Mouse (Mus musculus): Measurements from ENCODE around the gene Nfam1. TPM values are rescaled to one million over a fixed set of nuclear protein-coding genes. Genes with fewer than 3 reads are reported as not detected.
A peak's percentile ranks its signal among the peaks of the same experiment; 100 is the strongest.

Nfam1 gene
- polyA plus RNA-seq, 1 experiment from 2014 or later: 7.4 TPM

DNA sequence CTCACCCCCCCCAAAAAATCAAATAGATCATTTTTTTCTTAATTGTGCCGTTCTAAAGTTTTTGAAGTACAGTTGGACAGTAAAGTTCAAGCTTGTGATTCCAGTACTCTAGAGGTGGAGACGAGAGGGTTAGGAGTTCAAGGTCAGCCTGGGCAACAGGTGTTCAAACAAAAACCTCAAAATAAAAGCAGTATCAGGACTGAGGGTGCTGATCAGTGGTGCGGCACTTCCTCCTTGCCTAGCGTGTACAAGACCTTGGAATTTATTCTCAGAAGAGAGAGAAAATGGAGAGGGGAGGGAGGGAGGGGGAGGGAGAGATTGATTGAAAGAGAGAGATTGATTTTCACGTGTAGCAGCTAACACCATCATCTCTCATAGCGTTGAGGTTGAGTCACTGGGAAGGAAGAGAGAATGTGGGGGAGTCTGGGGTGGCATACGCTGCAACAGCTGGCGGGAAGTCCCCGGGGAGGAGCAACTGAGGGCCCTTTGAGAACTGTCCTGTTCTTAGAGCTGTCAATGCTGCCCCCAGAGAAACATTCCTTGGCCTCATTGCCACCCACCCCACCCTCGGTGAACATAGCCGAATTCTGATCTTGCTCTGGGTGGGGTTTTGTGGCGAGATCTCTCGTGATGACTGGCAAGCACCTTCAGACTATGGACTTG, 24.2 kb downstream of the Nfam1 start:
- 56% methylated on average over 13 of the region's 13 CpGs for WGBS
- Histone ChIP-seq H3K4me1 (ENCODE audit: control insufficient read depth, insufficient read depth, low read length) (peaks cover 30% of the 10 kb centered on the region), H3K9me3 (replicated peaks; ENCODE audit: control insufficient read depth, low read length) (no peaks in the 10 kb centered on the region), H3K4me3 (replicated peaks; ENCODE audit: low read length) (no peak overlapping the region), H3K27ac (ENCODE audit: low read length) (no peak overlapping the region), H3K36me3 (ENCODE audit: control insufficient read depth, insufficient read depth, low read length) (no peaks in the 10 kb centered on the region), H3K9ac (ENCODE audit: low read length) (no peak overlapping the region), H3K27me3 (ENCODE audit: control insufficient read depth, insufficient read depth, low read length) (no peaks in the 10 kb centered on the region), H3K4me2 (ENCODE audit: low read depth, low read length) (no peak overlapping the region)
- ATAC-seq (ENCODE audit: insufficient read depth, low FRiP score): no peak

DNA sequence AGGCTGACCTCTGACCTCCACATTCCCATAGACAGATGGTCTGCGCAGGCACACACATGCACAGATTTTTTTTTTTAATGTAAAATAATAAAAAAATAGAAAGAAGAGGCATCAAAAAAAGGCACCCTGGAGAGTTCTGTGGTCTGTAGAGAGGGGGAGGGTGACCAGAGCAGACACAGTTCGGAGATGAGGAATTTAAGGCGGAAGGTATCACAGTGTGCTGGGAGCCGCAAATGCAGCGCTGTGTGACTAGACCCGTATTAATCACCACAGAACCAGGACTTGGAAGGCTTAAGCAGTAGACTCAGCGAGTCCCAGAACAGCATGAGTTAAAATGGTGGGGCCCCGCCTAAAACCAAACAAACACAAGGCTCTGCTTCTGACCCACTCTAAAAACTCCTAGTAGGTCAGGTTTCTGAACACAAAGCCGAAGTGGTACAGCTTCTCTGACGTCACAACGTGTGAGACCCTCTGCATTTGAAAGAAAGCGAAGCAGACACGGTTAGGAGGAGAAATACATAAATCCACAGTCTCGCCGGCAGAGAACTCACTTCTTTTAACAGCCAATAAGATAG, 25.7 kb downstream of the Nfam1 start:
- ATAC-seq (ENCODE audit: insufficient read depth, low FRiP score): no peak
- Histone ChIP-seq H3K4me2 (ENCODE audit: low read depth, low read length) (peak overlapping the region; percentile 3; the same call in 1 of the 2 replicates), H3K9me3 (replicated peaks; ENCODE audit: control insufficient read depth, low read length) (no peaks in the 10 kb centered on the region), H3K27ac (ENCODE audit: low read length) (no peak overlapping the region), H3K27me3 (ENCODE audit: control insufficient read depth, insufficient read depth, low read length) (no peaks in the 10 kb centered on the region), H3K9ac (ENCODE audit: low read length) (0 out of 2 replicates have a peak overlapping the region, but pooled peaks have one; percentile 9), H3K4me1 (ENCODE audit: control insufficient read depth, insufficient read depth, low read length) (peaks cover 30% of the 10 kb centered on the region), H3K4me3 (replicated peaks; ENCODE audit: low read length) (no peak overlapping the region), H3K36me3 (ENCODE audit: control insufficient read depth, insufficient read depth, low read length) (no peaks in the 10 kb centered on the region)
- WGBS: 22% methylated on average over 15 of the region's 15 CpGs

DNA sequence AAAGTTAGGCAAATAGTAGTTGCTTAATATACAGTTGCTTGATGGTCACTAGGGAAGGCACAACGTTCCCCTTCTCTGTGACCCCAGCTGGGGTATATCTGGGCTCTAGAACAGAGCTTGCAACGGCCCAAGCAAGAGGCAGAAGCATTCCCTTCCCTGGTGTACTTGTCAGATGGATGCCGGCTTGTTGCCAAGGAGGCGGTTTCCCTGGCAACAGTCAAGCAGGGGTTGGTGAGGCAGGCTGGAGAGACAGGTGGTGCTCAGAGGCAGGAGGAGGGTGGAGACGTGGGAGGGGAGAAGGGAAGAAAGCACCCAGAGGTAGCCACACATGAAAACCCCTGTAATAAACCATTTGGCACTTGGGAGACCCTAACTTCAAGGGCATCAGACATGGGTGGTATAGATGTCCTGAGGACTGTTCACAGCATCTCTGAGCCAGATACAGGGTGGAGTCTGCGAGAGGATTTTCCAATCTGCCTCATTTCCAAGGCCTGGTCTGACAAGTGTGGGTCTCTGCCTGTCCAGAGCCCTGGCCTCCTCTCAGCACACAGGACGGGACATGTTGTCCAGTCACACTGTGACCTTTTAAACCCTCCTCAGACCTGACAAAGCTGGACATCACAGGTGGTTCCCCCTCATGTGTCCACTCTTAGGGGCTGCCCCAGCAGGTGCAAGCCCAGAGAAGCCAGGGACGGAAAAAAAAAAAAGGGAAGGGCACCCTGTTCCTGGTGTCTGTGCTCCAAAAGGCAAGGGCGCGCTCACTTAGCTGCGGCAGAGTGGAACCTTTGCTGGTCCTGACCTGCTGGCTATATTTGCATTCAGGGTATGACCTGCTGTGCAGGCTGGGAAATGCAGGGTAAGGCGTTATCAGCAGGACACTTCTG, 30.2 kb downstream of the Nfam1 start:
- 52% methylated on average over 12 of the region's 12 CpGs for WGBS
- no peak overlapping the region for H3K9ac ChIP-seq (ENCODE audit: low read length)
- H3K27me3 ChIP-seq (ENCODE audit: control insufficient read depth, insufficient read depth, low read length): no peaks in the 10 kb centered on the region
- no peak overlapping the region for H3K27ac ChIP-seq (ENCODE audit: low read length)
- H3K4me3 ChIP-seq (replicated peaks; ENCODE audit: low read length): no peak overlapping the region
- ATAC-seq (ENCODE audit: insufficient read depth, low FRiP score): no peak
- H3K4me2 ChIP-seq (ENCODE audit: low read depth, low read length): no peak overlapping the region
- peaks cover 11% of the 10 kb centered on the region for H3K4me1 ChIP-seq (ENCODE audit: control insufficient read depth, insufficient read depth, low read length)
- no peaks in the 10 kb centered on the region for H3K36me3 ChIP-seq (ENCODE audit: control insufficient read depth, insufficient read depth, low read length)
- H3K9me3 ChIP-seq (replicated peaks; ENCODE audit: control insufficient read depth, low read length): no peaks in the 10 kb centered on the region

DNA sequence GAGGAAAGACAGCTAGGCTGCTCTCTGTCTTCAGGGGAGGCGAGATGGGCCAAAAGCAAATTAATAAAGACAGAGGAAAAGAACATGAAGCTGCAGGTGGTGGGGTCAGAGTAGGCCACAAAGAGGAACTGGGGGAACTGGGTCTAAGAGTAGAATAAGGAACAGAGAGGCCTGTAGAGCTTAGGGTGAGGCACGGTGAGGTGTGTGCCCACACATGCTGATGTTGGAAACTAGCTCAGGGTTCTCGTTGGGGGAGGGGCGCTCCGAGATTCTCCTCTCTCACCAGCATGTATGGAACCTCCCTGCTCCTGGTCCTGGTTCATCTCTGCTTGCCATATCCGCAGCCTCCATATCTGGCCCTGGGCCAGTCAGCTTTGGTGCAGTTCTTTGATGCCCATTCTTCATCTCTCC, 34.3 kb downstream of the Nfam1 start:
- Histone ChIP-seq H3K27me3 (ENCODE audit: control insufficient read depth, insufficient read depth, low read length) (0 out of 2 replicates have a peak, but pooled peaks cover 2% of the 10 kb centered on the region), H3K4me1 (ENCODE audit: control insufficient read depth, insufficient read depth, low read length) (peaks cover 12% of the 10 kb centered on the region; the same call in 1 of the 2 replicates), H3K9ac (ENCODE audit: low read length) (no peak overlapping the region), H3K4me3 (replicated peaks; ENCODE audit: low read length) (no peak overlapping the region), H3K4me2 (ENCODE audit: low read depth, low read length) (no peak overlapping the region), H3K27ac (ENCODE audit: low read length) (no peak overlapping the region), H3K36me3 (ENCODE audit: control insufficient read depth, insufficient read depth, low read length) (no peaks in the 10 kb centered on the region), H3K9me3 (replicated peaks; ENCODE audit: control insufficient read depth, low read length) (no peaks in the 10 kb centered on the region)
- 75% methylated on average over 6 of the region's 6 CpGs for WGBS
- no peak for ATAC-seq (ENCODE audit: insufficient read depth, low FRiP score)

DNA sequence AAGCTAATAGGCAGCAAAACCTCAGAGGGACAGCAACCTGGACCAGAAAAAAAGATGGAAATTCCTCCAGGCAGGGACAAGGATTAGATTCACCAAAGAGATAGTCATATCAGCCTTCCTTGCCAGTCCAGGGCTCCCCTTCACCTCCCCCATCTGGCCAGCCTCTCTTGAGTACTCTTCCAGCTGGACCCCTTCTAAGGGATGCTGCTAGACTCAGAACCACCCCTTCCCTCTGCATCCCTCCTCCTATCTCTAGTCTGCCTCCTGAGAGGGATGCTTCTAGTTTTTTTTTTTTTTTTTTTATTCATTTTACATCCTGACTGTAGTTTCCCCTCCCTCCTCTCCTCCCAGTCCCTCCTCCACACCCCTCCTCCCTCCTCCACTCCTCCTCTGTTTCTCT, 36.7 kb downstream of the Nfam1 start:
- H3K4me3 ChIP-seq (replicated peaks; ENCODE audit: low read length): no peak overlapping the region
- no peak for ATAC-seq (ENCODE audit: insufficient read depth, low FRiP score)
- no peak overlapping the region for H3K27ac ChIP-seq (ENCODE audit: low read length)
- no peak overlapping the region for H3K9ac ChIP-seq (ENCODE audit: low read length)
- no peaks in the 10 kb centered on the region for H3K36me3 ChIP-seq (ENCODE audit: control insufficient read depth, insufficient read depth, low read length)
- no peak overlapping the region for H3K4me2 ChIP-seq (ENCODE audit: low read depth, low read length)
- 0 out of 2 replicates have a peak, but pooled peaks cover 2% of the 10 kb centered on the region for H3K27me3 ChIP-seq (ENCODE audit: control insufficient read depth, insufficient read depth, low read length)
- no peaks in the 10 kb centered on the region for H3K9me3 ChIP-seq (replicated peaks; ENCODE audit: control insufficient read depth, low read length)
- H3K4me1 ChIP-seq (ENCODE audit: control insufficient read depth, insufficient read depth, low read length): peaks cover 12% of the 10 kb centered on the region; the same call in 1 of the 2 replicates

DNA sequence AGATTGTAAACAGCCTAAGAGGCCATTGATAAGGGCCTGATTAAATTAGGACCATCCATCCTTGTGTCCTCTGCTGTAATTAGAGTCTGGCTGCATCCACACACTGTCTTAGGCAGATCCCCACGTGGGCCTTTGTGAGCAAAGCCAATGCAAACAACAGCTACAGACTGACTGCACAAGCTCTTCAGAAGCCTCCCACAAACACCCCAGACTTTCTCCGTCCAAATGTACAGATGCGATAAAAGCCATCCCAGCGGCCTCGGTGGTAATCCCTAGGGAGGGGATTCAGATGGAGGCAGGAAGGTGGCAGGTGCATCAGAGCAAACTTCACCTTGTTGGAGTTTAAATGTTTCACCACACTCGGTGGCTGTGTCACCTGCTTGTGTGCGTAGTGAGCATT, 37.9 kb downstream of the Nfam1 start:
- no peak overlapping the region for H3K4me3 ChIP-seq (replicated peaks; ENCODE audit: low read length)
- no peak overlapping the region for H3K4me2 ChIP-seq (ENCODE audit: low read depth, low read length)
- peaks cover 12% of the 10 kb centered on the region; the same call in 1 of the 2 replicates for H3K4me1 ChIP-seq (ENCODE audit: control insufficient read depth, insufficient read depth, low read length)
- ATAC-seq (ENCODE audit: insufficient read depth, low FRiP score): no peak
- no peak overlapping the region for H3K27ac ChIP-seq (ENCODE audit: low read length)
- no peaks in the 10 kb centered on the region for H3K36me3 ChIP-seq (ENCODE audit: control insufficient read depth, insufficient read depth, low read length)
- H3K9ac ChIP-seq (ENCODE audit: low read length): no peak overlapping the region
- WGBS: 56% methylated on average over 7 of the region's 7 CpGs
- H3K9me3 ChIP-seq (replicated peaks; ENCODE audit: control insufficient read depth, low read length): no peaks in the 10 kb centered on the region
- 0 out of 2 replicates have a peak, but pooled peaks cover 2% of the 10 kb centered on the region for H3K27me3 ChIP-seq (ENCODE audit: control insufficient read depth, insufficient read depth, low read length)

DNA sequence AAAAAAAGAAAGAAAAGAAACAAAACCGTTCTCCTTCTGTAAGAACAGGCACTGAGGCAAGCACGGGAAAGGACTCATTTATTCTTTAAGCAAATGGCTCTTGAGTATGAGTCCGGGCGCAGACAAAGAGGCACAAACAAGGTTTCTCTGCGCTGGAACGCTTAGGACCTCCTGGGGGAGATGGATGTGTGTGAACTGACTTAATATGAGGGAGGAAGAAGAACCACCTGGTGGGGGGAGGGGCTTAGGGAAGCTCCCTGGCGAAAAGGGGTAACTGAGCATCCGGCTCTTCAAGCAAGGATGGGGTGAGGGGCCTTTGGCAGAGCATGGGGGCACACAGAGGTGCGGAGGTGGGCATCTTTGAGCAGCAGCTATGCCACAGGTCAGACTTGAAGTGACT, 40.2 kb downstream of the Nfam1 start:
- peaks cover 18% of the 10 kb centered on the region for H3K4me1 ChIP-seq (ENCODE audit: control insufficient read depth, insufficient read depth, low read length)

DNA sequence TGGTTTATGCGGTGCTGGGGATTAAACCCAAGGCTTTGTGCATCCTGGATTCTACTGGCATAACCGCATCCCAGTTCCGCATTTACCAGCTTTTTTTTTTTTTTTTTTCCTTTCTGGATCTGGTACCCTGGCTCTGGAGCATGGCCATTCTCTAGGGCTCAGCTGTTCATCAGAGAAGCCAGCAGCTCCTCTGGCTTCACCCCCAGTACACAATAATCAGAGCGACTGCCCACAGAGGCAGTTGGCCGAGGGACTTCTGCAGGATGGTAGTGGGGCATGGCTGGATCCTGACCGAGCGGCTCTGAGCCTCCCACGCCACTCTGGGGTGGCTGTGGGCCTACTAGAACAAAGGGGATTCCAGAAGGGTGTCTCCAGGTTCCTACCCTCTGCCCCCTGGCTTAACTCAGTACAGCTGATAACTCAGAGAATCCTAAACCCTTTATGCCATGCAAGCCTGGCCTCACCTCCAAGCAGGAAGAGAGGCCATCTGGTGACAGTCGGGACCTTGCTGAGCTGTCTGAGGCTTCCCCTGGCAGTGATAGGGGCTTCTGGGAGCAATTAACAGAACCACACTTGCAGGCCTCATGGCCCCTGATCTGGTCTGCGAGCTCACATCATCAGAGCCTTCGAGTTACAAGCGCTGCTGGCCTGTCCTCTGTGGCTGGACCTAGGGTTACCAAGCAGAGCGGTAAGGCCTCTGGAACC, 40.9 kb downstream of the Nfam1 start:
- H3K27ac ChIP-seq (ENCODE audit: low read length): no peak overlapping the region

More for the DNA sequence above, 40.2 kb downstream of the Nfam1 start:
- 57% methylated on average over 9 of the region's 9 CpGs for WGBS
- H3K9ac ChIP-seq (ENCODE audit: low read length): no peak overlapping the region
- H3K27me3 ChIP-seq (ENCODE audit: control insufficient read depth, insufficient read depth, low read length): 0 out of 2 replicates have a peak, but pooled peaks cover 2% of the 10 kb centered on the region
- no peak overlapping the region for H3K4me2 ChIP-seq (ENCODE audit: low read depth, low read length)
- no peaks in the 10 kb centered on the region for H3K36me3 ChIP-seq (ENCODE audit: control insufficient read depth, insufficient read depth, low read length)
- no peaks in the 10 kb centered on the region for H3K9me3 ChIP-seq (replicated peaks; ENCODE audit: control insufficient read depth, low read length)
- no peak for ATAC-seq (ENCODE audit: insufficient read depth, low FRiP score)
- no peak overlapping the region for H3K4me3 ChIP-seq (replicated peaks; ENCODE audit: low read length)
- H3K27ac ChIP-seq (ENCODE audit: low read length): no peak overlapping the region

More for the DNA sequence above, 40.9 kb downstream of the Nfam1 start:
- Histone ChIP-seq H3K9ac (ENCODE audit: low read length) (no peak overlapping the region), H3K4me2 (ENCODE audit: low read depth, low read length) (no peak overlapping the region), H3K9me3 (replicated peaks; ENCODE audit: control insufficient read depth, low read length) (no peaks in the 10 kb centered on the region), H3K4me3 (replicated peaks; ENCODE audit: low read length) (no peak overlapping the region), H3K36me3 (ENCODE audit: control insufficient read depth, insufficient read depth, low read length) (no peaks in the 10 kb centered on the region), H3K4me1 (ENCODE audit: control insufficient read depth, insufficient read depth, low read length) (peaks cover 14% of the 10 kb centered on the region), H3K27me3 (ENCODE audit: control insufficient read depth, insufficient read depth, low read length) (no peaks in the 10 kb centered on the region)
- WGBS: 79% methylated on average over 13 of the region's 13 CpGs
- ATAC-seq (ENCODE audit: insufficient read depth, low FRiP score): no peak

All from stomach, embryonic 16.5 days (tissue).